Mouse (Mus musculus) cerebellum, adult 18-20 months (tissue): ENCODE measurements around the gene Itgb3.
"Not testable (repeated sequence)": the region's sequence is repeated elsewhere in the genome, so short reads cannot be mapped to it uniquely, and the experiment has no call there.

Experiments
- DNase-seq, 2 experiments: peaks; one replicate each; pipeline ENCODE4 v3.0.0; 2021

The Itgb3 gene

DNA sequence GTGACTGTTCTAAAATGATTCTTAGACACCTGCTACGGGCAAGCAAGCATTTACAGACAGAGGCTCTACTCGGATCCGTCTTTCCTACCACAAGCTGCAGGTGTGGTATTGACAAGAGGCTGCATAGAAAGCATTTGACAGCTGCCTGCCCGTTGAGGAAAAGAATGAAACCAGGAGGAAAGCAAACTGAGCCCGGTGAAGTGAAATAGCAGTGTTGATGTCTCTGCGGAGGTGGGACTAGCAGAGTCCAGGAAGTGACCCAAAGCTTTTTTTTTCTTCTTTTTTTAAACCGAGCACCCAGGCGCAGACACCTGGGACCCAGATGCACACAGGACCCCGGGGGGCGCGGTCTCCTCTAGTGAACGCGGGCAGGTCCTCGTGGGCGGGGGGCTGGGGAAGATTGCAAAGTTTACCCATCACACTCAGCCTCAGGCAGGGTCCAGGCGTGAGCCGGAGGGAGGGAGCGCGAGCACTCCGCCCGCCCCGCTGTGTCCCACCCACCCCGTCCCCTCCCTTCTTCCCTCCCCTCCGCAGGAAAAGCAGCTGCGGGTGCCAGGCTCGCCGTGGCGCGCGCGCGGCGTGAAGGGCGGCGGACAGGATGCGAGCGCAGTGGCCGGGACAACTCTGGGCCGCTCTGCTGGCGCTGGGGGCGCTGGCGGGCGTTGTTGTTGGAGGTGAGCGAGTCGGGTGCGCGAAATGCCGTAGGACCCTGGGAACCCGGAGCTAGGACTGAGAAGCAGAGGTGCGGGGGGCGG lies at the start of gene Itgb3:
Itgb3 (plus strand) TSS at position 510 of the 755 bp plus-strand sequence.
- peak; percentile 77 to 81 for DNase-seq

- DNase-seq: no peak
Measured at GRCm38 (mm10) chr11:104558065-104558464, 49.7 kb upstream of the Itgb3 start.

DNA sequence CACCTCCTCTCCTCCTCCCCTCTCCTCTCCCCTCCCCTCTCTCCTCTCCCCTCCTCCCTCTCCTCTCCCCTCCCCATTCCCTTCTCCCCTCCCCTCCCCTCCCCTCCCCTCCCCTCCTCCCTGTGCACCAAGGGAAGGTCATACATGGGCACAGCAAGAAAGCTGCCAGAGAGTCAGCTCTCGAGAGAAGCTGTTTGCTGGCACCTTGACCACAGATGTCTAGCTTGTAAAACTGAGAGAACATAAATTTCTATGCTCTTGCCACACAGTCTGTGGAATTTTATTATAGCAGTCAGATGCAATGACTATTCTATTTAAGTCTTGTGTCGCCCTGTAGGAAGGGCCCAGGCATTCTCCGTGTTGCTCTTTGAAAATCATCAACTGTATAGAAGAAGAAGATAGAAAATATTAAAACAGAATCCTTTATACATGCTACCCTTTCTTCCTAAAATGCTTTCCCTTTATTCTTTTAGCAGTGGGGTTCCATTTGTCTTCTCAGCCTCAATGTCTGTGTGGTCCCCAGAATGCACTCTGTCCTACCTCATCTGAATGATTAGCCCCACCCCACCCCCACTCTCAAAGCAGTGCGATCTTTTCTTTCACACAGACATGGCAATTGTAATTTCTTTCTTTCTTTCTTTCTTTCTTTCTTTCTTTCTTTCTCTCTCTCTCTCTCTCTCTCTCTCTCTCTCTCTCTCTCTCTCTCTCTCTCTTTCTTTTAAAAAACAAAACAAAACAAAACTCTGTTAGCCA lies 49.0 kb upstream of the Itgb3 start:
- no peak for DNase-seq

- no peak for DNase-seq
Measured at GRCm38 (mm10) chr11:104560971-104561370, 46.8 kb upstream of the Itgb3 start.

DNA sequence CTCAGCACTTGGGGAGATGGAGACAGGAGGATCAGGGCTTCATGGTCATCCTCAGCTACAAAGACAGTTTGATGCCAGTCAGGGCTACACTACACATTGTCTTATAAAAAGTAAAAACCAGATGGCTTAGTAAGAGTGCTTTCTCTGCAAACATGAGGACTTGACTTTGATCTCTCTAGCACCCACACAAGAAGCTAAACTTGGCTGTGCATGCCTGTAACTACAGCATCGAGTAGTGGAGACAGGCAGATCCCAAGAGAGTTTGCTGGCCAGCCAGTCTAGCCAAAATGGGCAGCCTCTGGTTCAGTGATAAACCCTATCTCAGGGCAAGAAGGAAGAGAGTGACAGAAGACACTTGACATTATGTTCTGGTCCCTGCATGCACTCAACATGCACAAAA lies 44.3 kb upstream of the Itgb3 start:
- DNase-seq: no peak

GRCm38 (mm10) chr11:104565172-104565571 lies 42.6 kb upstream of the Itgb3 start:
- no peak for DNase-seq

GRCm38 (mm10) chr11:104566097-104566496 lies 41.7 kb upstream of the Itgb3 start:
- no peak for DNase-seq

- no peak for DNase-seq
Measured at GRCm38 (mm10) chr11:104566796-104567195, 41.0 kb upstream of the Itgb3 start.

- no peak for DNase-seq
Measured at GRCm38 (mm10) chr11:104567736-104568135, 40.1 kb upstream of the Itgb3 start.

- DNase-seq: no peak
Measured at GRCm38 (mm10) chr11:104568326-104568725, 39.5 kb upstream of the Itgb3 start.

DNA sequence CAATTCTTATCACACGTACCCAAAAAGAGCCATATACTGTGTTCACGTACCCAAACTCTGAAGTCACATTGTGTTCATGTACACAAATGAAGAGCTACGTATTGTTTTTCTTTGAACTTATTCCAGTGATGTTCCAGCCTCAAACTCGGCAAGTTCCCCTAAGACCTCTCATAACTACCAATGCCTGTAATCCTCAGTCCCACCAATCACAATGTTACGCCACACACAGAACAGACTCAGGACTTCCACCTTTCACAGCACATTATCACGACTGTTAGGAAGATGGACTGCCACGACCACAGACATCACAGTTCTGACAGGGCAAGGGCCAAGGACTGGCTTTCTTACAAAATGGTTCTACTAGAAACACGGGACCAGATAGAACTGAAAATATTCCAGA lies 37.3 kb upstream of the Itgb3 start:
- DNase-seq: not testable (repeated sequence)

- peak; percentile 9 to 10 for DNase-seq
Measured at GRCm38 (mm10) chr11:104571373-104571772, 36.4 kb upstream of the Itgb3 start.

GRCm38 (mm10) chr11:104572091-104572490 lies 35.7 kb upstream of the Itgb3 start:
- no peak for DNase-seq

GRCm38 (mm10) chr11:104572566-104572965 lies 35.2 kb upstream of the Itgb3 start:
- DNase-seq: no peak

- DNase-seq: no peak
Measured at GRCm38 (mm10) chr11:104576772-104577612, 30.8 kb upstream of the Itgb3 start.

- DNase-seq: no peak
Measured at GRCm38 (mm10) chr11:104578074-104578473, 29.7 kb upstream of the Itgb3 start.

DNA sequence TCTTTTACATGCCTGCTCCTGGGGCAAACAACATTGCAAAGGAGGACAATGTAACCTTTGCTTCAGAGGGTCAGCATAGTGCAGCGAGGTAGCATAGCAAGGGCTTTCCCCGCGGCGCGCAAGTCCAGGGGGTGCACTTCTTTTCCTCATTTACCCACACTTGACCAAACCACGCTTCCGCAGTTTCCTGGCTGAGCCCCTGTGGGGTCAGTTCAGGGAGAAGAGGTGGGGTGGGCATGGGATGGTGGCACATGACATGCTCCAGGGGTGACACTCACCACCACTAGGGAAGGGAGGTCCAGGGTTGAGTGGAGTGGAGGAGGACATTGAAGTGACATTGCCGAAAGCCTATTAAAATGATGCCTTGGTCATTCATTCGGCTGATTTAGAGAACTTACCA lies 28.7 kb upstream of the Itgb3 start:
- DNase-seq: no peak

GRCm38 (mm10) chr11:104579575-104579974 lies 28.2 kb upstream of the Itgb3 start:
- DNase-seq: no peak

- no peak for DNase-seq
Measured at GRCm38 (mm10) chr11:104580091-104580490, 27.7 kb upstream of the Itgb3 start.

DNA sequence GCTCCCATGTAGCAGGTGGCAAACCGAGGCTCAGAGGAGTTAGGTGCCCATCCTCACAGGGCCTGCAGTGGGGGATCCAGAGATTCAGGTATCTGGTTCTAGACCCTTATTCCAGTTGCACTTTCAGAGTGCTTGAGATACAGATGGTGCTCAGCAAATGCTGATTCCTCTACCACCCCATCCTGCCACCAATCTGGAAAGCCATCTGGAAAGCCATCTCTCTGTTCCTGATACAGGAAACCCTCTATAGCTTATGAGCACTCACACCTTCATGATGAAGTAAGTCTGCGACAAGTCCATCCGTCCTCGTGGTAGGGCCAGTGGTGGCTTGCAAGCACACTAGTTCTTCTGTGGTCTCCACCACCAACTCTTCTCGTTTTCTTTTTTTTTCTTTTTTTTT lies 27.2 kb upstream of the Itgb3 start:
- no peak for DNase-seq

GRCm38 (mm10) chr11:104581446-104582307 lies 26.1 kb upstream of the Itgb3 start:
- no peak for DNase-seq

DNA sequence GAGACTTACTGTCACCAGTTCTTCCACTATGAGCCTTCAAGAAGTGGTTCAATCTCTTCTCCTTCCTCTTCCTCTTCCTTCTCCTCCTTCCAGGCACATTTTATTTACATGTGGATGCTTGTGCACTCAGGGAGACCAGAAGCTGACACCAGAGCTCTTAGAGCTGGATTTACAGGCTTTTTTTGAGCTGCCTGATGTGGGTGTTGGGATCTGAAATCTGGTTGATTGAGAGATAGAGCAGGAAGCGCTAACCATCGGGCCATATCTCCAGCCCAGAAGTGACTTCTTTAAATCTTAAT lies 25.5 kb upstream of the Itgb3 start:
- no peak for DNase-seq
